Mouse (Mus musculus) brown adipose tissue, adult 24 weeks (tissue): ENCODE data around the gene Mnat1. TPM values are rescaled to one million over a fixed set of nuclear protein-coding genes. Genes with fewer than 3 reads are reported as not detected.
A peak's percentile ranks its signal among the peaks of the same experiment; 100 is the strongest.

Experiments used
- H3K27ac ChIP-seq: fragments of 200-500 bp; replicated peaks from 2 replicates; pipeline ENCODE4 v1.5.1; 2012; ENCODE audit warnings: low read depth, mild to moderate bottlenecking, low read length
- H3K4me1 ChIP-seq: fragments of 200-500 bp; 2 replicates; pipeline ENCODE4 v1.6.1; 2012; ENCODE audit warnings: low read length, mixed read lengths; ENCODE audit not compliant: control insufficient read depth, insufficient read depth, insufficient read length
- H3K4me3 ChIP-seq: fragments of 200-500 bp; 2 replicates; pipeline ENCODE4 v1.5.1; 2012; ENCODE audit warnings: low read depth, mild to moderate bottlenecking, low read length, moderate library complexity; ENCODE audit not compliant: insufficient read depth
- polyA plus RNA-seq: library from polyadenylated mRNA; stranded (reverse); fragments of >200 nt; gene quantifications from 2 replicates; pipeline ENCODE4 v1.2.4, GENCODE M21; 2012; ENCODE audit not compliant: missing spikeins, insufficient read depth, insufficient read length

Mnat1 gene
- polyA plus RNA-seq, 1 experiment, result 20.6 TPM

DNA sequence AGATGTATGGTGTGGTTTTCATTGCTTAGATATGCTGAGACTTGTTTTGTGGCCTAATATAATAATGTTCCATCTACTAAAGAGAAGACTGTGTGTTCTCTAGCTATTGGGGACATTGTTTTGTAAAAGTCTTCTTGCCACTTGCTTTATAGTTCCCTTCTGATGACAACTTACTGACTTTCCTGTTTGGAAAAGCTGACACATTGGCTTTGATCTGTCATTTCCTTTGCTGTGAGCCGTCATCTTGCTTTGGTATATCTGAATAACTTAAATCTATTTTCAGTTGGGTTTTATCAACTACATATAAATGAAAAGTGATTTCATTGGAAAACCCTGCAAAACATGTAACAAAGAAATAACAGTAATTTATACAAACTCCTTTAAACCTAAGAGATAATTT, 74.9 kb downstream of the Mnat1 start:
- Histone ChIP-seq H3K4me3 (no peak overlapping the region), H3K4me1 (no peaks in the 10 kb centered on the region), H3K27ac (no peak overlapping the region)

DNA sequence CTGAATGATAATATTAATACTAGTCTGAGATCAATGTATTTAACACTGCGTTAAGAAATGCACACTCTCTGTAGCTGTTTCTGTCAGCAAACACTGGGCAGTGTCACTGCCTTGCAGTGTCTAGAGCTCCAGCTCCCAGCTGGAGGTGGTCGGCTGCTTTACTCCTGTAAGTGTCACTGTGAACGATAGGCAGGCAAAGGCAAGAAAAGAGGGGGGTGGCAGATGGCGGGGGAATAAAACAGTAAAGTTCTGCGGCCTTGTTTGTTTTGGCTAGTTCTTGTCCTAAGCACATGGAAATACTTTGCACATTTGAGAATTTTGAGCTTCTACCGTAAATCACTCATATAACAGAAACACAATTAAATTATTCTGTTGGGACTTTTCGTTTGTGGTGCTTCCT, 75.9 kb downstream of the Mnat1 start:
- no peak overlapping the region for H3K27ac ChIP-seq
- H3K4me1 ChIP-seq, result no peaks in the 10 kb centered on the region
- H3K4me3 ChIP-seq, result no peak overlapping the region

DNA sequence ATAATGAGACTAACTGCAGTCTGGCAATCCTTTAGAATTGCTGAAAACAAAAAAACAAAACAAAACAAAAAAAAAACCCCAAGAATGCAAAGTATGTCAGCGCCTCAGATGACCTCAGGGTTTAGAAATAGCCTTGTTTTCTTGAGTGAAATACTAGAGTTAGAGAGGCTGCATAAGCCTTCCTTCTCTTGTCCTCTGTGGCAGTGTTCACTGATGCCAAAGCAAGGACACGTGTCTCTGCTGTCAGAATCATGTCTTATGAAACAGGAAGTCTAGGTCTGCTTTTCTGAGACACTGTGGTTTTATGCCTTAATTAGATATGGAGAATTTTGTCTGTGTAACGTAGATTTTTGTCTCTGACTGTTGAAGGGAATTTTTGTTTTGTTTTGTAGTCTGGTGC, 78.1 kb downstream of the Mnat1 start:
- H3K4me1 ChIP-seq, result no peaks in the 10 kb centered on the region; the same call in 1 of the 2 replicates
- no peak overlapping the region for H3K27ac ChIP-seq
- no peak overlapping the region for H3K4me3 ChIP-seq

DNA sequence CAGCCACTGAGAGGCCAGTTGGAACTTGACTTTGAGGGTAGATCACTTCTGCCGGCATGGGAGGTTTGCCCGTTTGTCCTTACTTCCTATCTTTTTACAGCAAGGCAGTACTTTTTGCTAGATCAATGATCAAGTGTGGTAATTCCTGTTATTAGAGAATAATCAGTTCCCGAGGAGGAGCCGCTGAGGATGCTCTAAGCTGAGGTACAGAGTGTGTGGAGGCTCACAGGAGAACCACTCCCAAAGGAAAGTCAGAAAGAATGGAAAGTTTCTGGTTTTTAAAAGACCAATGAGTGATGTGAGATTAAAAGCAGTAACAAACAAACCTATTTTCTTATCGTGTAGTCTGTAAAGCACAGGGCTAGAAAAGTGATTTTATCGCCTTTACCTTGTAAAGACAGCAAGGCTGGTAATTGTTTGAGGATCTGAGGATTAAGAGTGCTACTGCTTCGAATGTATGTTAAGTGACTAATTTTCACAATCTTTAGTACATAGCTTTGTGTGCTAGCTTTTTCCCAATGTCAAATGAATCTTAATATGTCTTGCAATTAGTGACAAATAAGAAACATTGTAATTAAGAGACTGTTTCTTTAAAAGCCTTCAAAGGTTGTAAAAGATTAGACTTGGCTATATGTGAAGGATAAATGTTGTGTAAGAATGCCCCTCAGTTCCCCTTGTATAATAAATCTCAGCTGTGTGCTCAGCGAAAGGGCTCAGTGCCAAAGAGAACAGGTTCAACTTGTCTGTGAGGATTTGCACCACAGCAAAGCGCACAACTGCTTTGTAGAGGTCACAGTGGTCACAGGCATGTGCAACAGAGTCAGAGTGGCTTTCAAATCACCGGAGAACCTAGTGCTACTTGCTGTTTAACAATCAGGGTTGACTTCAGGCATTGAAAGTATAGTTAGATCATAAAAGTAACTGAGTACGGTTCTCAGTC, 82.5 kb downstream of the Mnat1 start:
- H3K27ac ChIP-seq, result peak overlapping the region; percentile 53; the same call in 1 of the 2 replicates
- no peaks in the 10 kb centered on the region; the same call in 1 of the 2 replicates for H3K4me1 ChIP-seq
- no peak overlapping the region for H3K4me3 ChIP-seq

DNA sequence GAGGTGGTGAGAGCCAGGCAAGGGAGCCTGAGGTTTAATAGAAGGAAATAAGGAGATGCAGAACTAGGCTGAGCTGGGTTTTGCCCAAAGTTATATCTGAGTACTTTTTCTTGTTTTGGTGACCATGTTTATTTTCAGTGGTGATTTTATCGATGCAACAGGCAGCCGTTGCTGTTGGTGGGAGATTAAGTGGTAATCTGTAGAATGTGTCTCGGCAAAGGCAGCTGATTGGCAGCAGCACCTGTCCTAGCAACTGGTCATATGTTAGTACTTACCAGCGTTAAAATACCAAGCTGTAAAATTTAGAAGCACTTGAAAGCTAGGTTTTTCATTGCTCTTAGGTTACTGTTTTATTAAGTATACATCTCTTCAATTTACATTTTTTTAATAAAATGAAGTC, 83.5 kb downstream of the Mnat1 start:
- H3K27ac ChIP-seq, result peak overlapping the region; percentile 6; the same call in 1 of the 2 replicates

DNA sequence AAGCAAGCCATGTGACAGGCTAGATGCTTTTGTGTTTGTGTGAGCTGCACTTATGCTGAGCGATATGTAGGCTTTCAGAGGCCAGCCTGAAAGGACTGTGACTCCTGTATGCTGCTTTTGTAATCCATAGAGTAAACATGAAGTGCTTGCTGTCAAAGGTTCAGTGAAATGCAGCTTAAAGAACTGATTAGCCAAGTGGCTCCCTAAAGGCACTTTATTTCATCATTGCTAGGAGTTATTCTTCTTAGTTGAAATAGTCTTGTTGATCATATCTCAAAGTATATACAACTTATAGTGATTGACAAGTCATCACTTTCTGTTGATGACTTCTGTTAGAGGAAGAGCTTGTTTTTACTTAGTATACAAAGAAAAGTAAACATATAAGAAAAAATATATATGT, 83.9 kb downstream of the Mnat1 start:
- Histone ChIP-seq H3K27ac (no peak overlapping the region), H3K4me3 (no peak overlapping the region), H3K4me1 (no peaks in the 10 kb centered on the region; the same call in 1 of the 2 replicates)

More for the DNA sequence above, 83.5 kb downstream of the Mnat1 start:
- Histone ChIP-seq H3K4me3 (no peak overlapping the region), H3K4me1 (no peaks in the 10 kb centered on the region; the same call in 1 of the 2 replicates)

DNA sequence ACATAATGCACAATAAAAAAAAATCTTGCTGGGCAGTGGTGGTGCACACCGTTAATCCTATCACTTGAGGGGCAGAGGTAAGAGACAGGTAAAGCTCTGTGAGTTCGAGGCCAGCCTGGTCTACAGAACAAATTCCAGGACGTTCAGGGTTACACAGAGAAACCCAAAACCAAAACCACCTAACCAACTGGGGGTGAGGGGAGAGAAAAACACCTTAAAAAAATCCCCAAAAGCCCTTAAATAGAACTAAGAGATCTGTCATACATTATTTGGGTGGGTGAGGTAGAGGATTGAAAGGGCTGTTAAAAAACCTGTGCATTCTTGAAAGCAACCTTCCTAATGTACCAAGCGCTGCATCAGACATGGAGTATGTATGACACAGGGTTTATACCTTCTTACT, 85.0 kb downstream of the Mnat1 start:
- 0 out of 2 replicates have a peak overlapping the region, but pooled peaks have one; percentile 27 for H3K27ac ChIP-seq
- H3K4me1 ChIP-seq, result no peaks in the 10 kb centered on the region; the same call in 1 of the 2 replicates
- no peak overlapping the region for H3K4me3 ChIP-seq

DNA sequence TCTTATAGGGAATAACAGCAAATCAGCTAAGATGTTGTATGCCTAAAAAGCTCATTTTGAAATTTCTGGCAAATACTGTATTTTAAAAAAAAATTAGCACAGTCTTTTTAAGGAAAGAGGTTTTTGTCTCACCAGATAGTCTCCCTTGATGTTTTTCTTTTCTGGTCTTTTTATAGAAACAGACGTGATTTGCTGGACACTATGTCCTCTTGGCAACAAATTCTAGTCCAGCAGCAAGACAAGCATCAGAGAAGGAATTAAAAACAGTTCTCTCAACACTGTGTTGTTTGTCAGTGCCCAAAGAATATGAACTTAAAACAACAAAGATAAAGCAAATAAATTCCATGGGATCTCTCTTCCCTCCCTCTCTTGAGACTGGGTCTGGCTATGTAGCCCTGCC, 85.6 kb downstream of the Mnat1 start:
- H3K4me1 ChIP-seq, result no peaks in the 10 kb centered on the region; the same call in 1 of the 2 replicates
- H3K27ac ChIP-seq, result peak overlapping the region; percentile 82
- H3K4me3 ChIP-seq, result no peak overlapping the region

DNA sequence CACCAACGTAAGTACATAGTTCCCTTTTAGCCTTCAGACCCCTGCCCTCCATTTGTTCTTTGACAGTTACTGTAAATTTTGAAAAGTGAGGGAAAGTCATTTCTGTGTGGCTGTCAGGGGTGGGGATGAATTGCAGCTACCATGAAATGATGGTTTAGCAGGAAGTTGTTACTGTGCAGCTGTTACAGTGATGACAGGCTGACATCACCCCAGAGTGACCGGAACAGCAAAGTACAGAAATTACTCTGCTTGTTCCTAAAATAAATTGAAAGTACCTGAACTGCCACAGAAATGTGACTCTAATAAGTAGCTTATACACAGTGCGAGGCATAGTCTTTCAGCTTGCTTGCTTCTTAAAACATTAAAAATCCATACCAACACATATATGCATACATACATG, 86.9 kb downstream of the Mnat1 start:
- Histone ChIP-seq H3K4me3 (no peak overlapping the region), H3K4me1 (no peaks in the 10 kb centered on the region; the same call in 1 of the 2 replicates), H3K27ac (no peak overlapping the region)

DNA sequence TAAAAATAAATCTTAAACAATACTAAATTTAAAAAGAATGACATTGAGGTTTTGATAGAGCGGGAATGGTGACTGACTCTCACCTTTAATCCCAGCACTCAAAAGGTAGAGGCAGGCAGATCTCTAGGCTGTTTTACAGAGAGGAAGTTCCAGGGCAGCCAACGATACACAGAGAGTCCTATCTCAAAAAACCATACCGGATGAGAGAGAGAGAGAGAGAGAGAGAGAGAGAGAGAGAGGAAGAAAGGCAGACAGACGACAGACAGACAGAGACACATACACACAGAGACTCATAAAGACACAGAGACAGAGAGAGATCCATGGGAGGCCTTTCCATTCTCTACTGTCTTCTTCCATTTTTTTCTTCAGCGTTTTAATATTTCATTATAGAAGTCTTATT, 92.3 kb downstream of the Mnat1 start:
- no peak overlapping the region for H3K27ac ChIP-seq
- H3K4me3 ChIP-seq, result no peak overlapping the region
- H3K4me1 ChIP-seq, result no peaks in the 10 kb centered on the region

DNA sequence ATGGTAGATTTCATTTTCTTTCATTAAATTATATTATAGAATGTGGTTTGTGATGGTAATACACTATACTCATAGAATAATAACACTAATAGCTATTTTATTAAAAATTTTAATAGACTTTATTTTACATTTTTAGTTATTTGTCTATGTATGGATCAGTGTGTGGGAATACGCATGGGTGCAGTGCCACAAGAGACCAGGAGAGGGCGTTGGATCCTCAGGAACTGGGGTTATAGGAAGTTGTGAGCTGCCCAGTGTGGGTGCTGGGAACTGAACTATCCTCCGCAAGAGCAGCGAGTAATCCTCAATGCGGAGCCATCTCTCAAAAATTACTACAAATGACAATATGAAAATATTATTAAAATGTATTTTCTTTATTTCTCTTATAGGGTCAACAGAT, 95.1 kb downstream of the Mnat1 start:
- Histone ChIP-seq H3K4me1 (no peaks in the 10 kb centered on the region), H3K4me3 (no peak overlapping the region), H3K27ac (no peak overlapping the region)

DNA sequence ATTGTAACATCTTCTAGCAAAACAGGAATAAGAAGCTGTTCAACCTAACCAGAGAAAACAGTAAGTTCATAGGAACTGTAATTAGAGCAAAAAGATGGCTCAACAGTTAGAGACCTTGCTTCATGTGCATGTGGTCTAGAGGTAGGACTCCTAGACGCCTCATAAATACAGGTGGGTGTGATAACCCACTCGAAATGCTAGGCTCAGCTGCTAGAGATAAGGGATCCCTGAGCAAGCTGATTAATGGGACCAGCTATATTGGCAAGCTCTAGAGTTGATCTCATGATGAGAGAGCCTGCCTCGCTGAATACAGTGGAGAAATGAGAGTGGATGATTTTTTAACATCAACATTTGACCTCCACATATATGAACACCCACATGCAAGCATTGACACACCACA, 97.7 kb downstream of the Mnat1 start:
- H3K4me1 ChIP-seq, result no peaks in the 10 kb centered on the region
- no peak overlapping the region for H3K4me3 ChIP-seq
- no peak overlapping the region for H3K27ac ChIP-seq

DNA sequence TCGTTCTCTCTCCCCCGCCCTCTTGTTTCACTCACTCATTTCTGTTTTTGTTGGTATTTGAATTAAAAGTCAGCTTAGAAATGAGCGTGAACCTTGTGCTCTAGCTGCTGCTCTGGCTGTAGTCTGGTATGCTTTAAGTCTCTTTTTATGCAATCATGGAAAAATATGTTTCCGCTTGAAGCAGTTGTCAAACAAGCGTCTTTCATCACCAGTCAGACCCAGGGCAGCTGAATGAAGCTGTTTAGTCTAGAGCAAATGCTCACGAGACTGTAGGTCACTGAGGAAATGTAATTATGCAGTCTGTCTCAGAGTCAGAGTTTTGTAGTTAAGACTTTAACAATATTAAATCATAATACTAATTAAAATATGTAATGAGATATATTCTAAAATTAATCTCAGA, 100.4 kb downstream of the Mnat1 start:
- H3K4me1 ChIP-seq, result no peaks in the 10 kb centered on the region
- H3K4me3 ChIP-seq, result no peak overlapping the region
- H3K27ac ChIP-seq, result peak overlapping the region; percentile 44; the same call in 1 of the 2 replicates

DNA sequence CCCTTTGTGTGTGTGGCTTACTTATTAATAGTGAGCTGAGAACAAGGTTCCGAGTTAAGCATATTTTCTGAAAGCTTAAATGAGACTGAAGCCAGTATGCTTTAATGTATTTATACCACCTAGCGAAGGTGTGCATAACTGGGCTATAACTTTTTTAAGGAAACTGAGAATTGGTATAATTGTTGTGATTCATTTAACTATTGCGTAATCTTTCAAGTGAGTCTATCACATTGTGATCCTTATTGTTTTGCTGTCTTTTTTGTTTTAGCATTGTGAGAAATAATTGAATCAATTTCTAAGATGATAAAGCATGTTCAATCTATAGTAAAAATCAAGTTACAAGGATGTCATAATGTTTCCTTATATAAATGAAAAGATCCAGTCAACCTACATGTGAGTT, 104.9 kb downstream of the Mnat1 start:
- Histone ChIP-seq H3K4me3 (no peak overlapping the region), H3K4me1 (no peaks in the 10 kb centered on the region), H3K27ac (no peak overlapping the region)

DNA sequence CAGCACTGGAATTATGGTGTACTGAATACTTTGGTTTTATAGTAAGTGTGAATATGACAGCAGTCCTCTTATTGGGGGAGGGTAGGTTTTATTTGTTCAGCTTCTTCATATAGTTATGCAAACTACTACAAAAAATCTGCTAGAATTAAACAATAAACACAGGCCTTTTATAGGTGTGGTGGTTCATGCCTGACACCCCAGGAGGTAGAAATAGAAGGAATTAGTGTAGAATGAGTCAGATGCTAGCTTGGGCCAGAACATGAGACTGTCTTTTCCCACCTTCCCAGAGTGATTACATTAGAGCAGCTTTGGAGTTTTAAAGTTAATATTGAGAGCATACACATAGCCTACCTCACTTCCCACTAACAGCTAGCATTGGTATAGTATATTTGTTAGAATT, 106.7 kb downstream of the Mnat1 start:
- Histone ChIP-seq H3K27ac (no peak overlapping the region), H3K4me3 (no peak overlapping the region), H3K4me1 (no peaks in the 10 kb centered on the region)

DNA sequence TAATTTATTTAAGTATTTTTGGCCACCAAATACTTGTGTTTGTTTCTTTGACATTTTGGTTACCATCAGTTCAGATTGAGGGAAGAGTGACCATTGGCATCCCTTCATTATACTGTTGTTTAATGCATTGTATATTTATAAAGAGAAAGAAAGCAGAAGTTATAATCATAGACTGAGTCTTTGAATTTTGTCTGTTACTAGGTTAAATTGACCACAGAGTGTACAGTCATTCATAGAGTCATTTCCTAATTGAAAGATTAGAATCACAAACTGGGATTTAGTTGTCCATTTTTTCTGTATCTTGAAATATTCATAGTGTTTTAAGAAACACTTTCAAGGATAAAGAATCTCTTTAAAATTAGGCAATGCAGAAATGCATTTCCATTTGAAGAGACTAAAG, 108.0 kb downstream of the Mnat1 start:
- no peak overlapping the region for H3K27ac ChIP-seq

More for the DNA sequence above, 108.0 kb downstream of the Mnat1 start:
- Histone ChIP-seq H3K4me3 (no peak overlapping the region), H3K4me1 (no peaks in the 10 kb centered on the region)
